Mouse (Mus musculus): ENCODE results near the gene Foxc2.

Foxc2 gene

GRCm38 (mm10) chr8:121115948-121116347, at the start of gene Foxc2:
TSS of gene Foxc2 (plus strand) at chr8:121116171.
- DNase-seq (ENCODE audit: low spot score), result peak; percentile 70

DNA sequence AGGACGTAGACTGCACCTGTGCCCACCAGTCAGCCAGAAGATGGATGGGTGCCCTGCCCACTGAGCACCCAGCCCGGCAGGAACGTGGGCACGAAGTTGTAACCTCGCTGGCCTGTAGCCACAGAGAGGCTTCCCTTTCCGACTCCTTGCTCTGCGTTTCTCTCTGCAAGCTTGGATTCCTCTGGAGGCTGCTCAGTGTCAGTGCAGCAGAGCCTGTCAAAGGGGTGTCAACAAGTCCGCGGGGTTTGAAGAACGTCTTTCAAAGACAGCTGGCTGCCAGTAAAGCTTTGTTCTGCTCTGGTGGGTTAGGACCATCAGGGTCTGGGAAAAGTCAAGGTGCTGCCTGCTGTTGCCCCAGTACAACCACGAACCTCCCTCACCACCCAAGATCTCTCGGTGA, 44.5 kb upstream of the Foxc2 start:
- no peak for DNase-seq (ENCODE audit: low spot score)

GRCm38 (mm10) chr8:121072406-121073130, 43.4 kb upstream of the Foxc2 start:
- no peak for DNase-seq (ENCODE audit: low spot score)

DNA sequence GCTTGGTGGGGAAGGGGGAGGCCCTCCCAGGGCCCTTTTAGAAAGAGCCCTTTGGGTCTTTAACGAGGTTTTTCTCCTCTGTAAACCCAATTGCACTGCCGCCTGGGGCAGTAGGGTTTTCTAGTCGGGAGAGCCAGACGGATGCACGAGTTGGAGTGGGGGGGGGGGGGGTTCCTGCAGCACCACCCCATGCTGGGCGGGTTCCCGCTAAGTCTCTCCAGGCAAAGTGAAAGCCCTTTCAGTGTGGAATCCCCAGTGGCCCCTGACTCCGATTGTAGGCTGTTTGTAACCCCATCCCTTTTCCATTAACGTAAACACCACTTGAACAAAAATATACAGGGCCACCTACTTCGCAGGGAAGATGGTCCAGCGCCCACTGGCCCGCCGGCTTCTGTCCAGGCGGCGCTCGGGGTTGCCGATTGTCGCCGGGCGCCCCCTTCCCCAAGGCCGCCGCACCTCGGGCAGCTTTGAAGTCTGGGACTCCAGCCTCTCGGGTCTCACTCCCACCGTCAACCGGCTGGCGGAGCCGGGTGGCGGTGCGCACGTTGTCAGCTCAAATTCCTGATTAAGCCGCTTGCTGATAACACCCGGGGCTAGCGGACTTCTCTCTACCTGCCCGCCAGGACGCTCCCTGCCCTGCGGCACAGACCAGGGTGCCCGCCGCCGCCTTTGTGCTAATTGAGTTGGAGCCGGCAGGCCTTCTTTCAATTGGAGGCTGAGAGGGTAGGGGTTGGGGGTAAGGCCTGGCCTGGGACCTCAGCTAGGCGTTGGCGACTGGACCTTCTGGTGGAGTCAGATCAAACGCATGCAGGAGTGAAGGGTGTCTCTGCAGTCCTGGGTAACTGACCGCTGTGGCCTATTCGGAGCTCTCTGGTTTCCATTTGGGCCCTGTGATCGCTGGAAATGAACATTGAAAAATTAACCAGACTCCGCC, 42.5 kb upstream of the Foxc2 start:
- no peak for DNase-seq (ENCODE audit: low spot score)

- no peak for DNase-seq (ENCODE audit: low spot score)
These were observed 41.7 kb upstream of the Foxc2 start for GRCm38 (mm10) chr8:121074108-121074847.

- no peak for DNase-seq (ENCODE audit: low spot score)
These were observed 41.2 kb upstream of the Foxc2 start for GRCm38 (mm10) chr8:121074848-121075145.

- DNase-seq (ENCODE audit: low spot score), result no peak
These were observed 40.0 kb upstream of the Foxc2 start for GRCm38 (mm10) chr8:121075936-121076335.

DNA sequence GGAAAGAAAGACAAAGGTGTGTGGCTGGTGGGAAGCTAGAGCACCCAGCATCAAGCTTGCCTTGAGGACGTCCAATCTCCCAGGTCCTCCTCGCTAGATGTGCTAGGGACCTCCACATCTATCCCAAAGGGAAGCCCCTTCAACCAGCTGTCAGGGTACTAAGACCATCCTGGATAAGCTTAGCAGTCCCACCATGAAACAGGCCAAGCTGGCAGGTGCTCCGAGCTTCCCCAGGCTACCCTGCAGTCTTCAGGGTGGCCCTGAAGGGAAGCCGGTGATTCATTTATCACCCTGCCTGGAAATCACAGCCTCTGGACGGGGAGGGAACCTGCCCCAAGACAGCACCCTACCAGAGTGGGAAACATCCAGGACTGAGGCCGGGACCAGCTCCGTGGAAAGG, 39.4 kb upstream of the Foxc2 start:
- no peak for DNase-seq (ENCODE audit: low spot score)

DNA sequence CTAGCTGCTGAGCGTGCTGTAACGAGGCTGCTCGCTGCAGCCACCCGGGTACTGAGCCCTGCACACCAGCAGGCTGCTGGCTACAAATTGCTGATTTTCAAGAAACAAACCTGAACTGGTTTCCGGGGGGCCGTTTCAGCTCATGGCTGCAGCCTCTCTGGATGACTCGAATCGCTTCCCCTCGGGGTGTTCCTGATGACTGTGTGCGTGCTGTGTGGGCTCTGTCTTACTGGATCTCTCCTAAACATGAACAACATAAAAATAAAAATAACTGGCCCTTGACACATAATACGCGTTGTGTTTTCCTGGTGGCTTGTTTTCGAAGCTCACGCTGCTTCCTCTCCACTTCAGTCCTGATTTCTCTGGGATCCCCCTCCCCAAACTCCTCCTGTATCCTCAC, 37.2 kb upstream of the Foxc2 start:
- DNase-seq (ENCODE audit: low spot score), result no peak

DNA sequence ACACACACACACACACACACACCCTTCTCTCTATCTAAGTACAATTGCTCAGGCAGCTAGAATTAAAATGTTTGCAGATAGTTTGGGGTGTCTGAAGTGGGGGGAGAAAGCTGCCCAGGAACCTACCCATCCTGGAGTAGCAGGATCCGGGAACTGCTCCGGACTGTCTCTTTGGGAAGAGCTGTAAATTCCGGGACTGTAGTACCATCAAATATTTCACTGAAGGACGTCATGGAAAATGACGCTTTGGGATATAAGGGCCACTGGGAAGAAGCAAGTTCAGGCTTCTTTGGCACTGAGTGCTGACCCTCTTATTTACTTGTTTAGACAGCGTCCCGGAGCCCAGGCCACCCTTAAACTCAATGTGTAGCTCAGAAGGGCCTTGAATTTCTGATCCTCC, 36.8 kb upstream of the Foxc2 start:
- DNase-seq (ENCODE audit: low spot score), result no peak

DNA sequence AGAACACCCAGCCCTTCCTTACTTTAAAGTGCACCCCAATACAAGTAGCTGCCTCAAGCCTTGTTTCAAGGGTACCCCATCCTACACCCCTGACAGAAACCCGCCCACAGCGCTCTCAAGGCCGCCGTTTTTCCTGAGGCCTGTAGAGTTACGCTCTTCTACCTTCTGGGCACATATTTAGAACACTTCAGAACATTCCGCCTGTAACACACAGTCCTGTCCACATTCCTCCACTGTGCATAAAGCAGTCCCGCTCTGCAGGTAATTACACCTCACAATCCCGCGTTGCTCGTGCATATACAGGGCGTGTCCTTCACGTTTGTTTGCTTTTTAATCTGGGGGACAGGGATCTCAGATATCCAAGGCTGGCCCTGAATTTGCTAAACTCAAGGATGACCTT, 36.0 kb upstream of the Foxc2 start:
- DNase-seq (ENCODE audit: low spot score), result no peak

DNA sequence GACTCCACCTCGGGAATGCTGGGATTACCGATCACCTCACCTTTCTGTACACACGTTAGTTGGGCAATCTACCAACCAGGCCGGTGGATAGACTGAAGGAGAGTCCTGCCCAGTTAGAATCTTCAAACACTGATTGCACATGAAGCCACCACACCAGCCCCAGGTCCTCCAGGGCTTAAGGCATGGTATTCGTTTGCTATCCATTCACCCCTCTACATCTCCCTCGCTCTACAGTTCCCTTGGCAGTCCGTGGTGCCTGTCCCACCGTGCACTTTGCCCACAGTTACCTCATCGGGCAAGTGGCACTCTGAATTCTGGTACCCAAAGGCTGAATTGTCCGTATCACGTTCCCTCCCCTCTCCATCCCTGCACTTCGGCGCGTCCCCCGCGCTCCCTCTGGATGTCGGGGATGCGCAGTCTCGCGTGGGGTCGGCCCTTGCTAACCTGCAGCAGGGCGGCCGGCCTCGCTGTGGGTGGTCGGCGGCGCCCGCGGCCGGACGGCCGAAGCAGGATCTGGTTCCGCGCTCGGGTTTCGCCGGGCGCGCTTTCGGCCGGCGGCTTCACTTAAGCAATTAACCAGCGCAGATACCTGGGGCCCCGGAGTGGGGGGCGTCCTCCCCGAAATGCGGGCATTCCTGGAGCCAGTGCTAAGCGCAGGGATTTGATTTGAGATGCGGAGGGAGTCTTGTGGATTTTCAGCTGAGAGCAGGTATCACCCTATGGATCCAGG, 35.4 kb upstream of the Foxc2 start:
- DNase-seq (ENCODE audit: low spot score), result no peak

GRCm38 (mm10) chr8:121081398-121081797, 34.6 kb upstream of the Foxc2 start:
- no peak for DNase-seq (ENCODE audit: low spot score)

DNA sequence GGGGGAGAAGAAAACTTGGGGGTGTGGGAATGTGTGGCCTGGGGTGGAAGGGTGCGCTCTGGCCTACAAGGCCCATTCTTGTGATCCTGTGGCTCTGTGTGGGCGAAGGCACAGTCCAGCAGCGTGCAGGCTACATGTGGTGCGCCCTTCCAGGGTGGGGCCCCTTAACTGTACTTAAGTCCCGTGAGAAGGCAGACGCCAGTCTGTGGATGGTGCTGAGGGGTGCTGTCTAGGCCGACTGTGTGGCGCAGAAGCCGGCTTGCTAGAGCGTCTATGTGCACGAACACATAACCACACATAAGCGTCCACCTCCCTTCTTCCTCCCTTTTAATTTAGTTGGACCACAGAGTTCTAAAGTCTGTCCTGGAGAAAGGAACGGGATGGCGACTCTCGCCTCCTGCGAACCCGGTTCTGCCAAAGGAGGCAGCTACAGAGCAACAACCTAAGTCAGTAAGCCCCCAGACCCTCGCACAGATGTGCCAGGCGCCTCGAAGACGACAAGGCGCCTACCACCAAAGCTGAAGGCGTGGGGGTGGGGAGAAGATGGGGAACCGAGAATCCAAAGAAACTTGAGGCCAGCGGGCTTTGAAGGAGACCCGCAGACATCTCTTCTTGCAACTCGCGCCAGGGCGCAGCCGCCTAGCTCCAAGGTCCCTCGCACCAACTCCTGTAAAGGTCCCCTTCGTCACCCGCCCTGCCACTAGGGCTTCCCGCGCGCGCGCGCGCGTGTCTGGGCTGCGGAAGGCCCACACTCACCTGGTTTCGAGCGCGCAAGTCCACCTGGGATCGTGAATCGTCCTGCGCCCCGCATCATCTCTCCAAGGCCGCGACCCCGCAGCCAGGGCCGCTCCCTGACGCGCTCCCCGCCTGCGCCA, 33.5 kb upstream of the Foxc2 start:
- no peak for DNase-seq (ENCODE audit: low spot score)

DNA sequence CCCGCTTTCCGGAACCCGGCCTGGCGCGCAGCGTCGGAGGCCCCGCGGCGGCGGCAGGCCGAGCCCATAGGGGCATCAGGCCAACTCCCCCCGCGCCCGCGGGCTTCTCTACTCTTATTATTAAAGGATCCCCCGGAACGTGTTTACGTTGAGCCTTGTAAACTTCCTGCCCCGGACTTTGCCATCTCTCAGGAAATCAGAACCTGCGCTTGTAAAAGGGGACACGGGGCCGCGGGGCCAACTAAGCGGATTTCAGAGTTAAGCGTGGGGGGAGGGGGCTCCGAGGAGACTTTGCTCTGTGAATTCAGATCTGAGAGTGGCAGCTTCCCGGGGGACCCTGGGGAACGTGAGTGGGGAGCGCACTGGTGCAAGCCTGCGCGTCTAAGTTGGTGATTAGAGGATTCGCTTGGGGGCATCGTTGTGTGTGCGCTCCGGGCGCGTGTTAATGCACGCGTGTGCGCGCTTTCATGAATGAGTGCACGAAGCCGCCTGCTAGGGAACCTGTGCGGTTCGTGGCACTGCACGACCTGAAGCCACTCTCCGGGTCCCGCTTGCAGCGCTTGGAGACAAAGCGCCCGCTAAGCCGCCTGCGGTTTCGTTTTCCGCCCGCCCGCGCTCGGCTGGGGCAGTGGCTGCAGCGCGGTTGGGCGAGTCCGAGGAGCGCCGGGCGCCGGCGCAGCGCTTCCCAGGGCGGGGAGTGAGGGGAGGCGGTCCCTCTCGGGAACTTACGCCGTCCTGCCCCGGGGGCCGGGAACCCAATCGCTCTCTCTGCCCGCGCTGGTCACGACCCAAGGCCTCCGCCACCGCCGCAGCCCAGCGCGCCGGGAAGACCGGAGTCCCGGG, 32.7 kb upstream of the Foxc2 start:
- DNase-seq (ENCODE audit: low spot score), result peak; percentile 70

- DNase-seq (ENCODE audit: low spot score), result no peak
These were observed 32.1 kb upstream of the Foxc2 start for GRCm38 (mm10) chr8:121083936-121084209.

- DNase-seq (ENCODE audit: low spot score), result no peak
These were observed 31.6 kb upstream of the Foxc2 start, which contains the start of gene Foxf1 for GRCm38 (mm10) chr8:121084210-121084951. TSS of gene Foxf1 (plus strand) at chr8:121084386.

- DNase-seq (ENCODE audit: low spot score), result no peak
These were observed 31.0 kb upstream of the Foxc2 start for GRCm38 (mm10) chr8:121085011-121085410.

DNA sequence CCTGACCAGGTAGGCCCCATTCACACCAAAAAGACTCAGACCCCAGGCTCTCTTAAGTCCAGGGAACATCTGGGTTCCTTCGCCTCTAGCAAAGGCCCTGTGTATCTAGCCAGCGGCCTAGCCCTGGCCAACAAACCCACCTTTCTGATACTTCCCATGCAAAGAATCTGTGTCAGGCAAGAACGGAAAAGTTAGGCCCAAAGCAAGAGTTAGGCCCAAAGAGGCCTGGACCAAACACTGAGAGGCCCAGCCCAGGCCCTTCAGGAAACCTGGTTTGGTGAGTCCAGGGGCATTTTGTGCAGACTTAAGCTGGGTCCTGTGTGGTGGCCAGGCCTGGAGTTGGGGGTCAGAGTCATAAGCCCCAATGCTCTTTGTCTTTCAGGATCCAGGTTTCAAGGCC, 30.4 kb upstream of the Foxc2 start:
- no peak for DNase-seq (ENCODE audit: low spot score)
